Mouse (Mus musculus) forebrain, embryonic 13.5 days (tissue): ENCODE measurements around the gene Gng5. TPM values are rescaled to one million over a fixed set of nuclear protein-coding genes. Genes with fewer than 3 reads are reported as not detected.

Experiments used
- ATAC-seq: fragments of 200-750 bp; cut with Nextera tagmentation; 2 replicates; pipeline ENCODE4 v1.8.0; 2017
- H3K27ac ChIP-seq: fragments of 300-500 bp; sonication (generic); 2 replicates; pipeline ENCODE4 v1.5.1; 2015; ENCODE audit warnings: inconsistent platforms, mild to moderate bottlenecking, moderate library complexity
- H3K27me3 ChIP-seq: fragments of 300-500 bp; sonication (generic); 2 replicates; pipeline ENCODE4 v1.6.1; 2015; ENCODE audit warnings: mild to moderate bottlenecking, inconsistent platforms
- H3K36me3 ChIP-seq: fragments of 300-500 bp; sonication (generic); 2 replicates; pipeline ENCODE4 v1.6.1; 2015; ENCODE audit warnings: mild to moderate bottlenecking, inconsistent platforms; ENCODE audit not compliant: poor library complexity, severe bottlenecking
- H3K4me1 ChIP-seq: fragments of 300-500 bp; sonication (generic); 2 replicates; pipeline ENCODE4 v1.6.1; 2015; ENCODE audit warnings: inconsistent platforms
- H3K4me2 ChIP-seq: fragments of 300-500 bp; sonication (generic); 2 replicates; pipeline ENCODE4 v1.6.1; 2015; ENCODE audit warnings: inconsistent platforms, mild to moderate bottlenecking, moderate library complexity
- H3K4me3 ChIP-seq: fragments of 300-500 bp; sonication (generic); 2 replicates; pipeline ENCODE4 v1.5.1; 2015; ENCODE audit warnings: mild to moderate bottlenecking, inconsistent platforms
- H3K9ac ChIP-seq: fragments of 300-500 bp; sonication (generic); 2 replicates; pipeline ENCODE4 v1.6.1; 2015; ENCODE audit warnings: mild to moderate bottlenecking, inconsistent platforms
- H3K9me3 ChIP-seq: fragments of 300-500 bp; sonication (generic); replicated peaks from 2 replicates; pipeline ENCODE4 v1.6.1; 2016; ENCODE audit warnings: inconsistent platforms
- WGBS: fragments of 180-500 bp; shearing (Covaris S2); methylation state at CpG from one replicate; pipeline ENCODE4 v1.1.7; 2015; 5-methylcytosine and 5-hydroxymethylcytosine counted together
- polyA plus RNA-seq: library from polyadenylated mRNA; unstranded; fragments of >200 nt; fragmentation: Nextera tagmentation; extraction: Ambion mirVana; gene quantifications from 2 replicates; pipeline ENCODE4 v1.2.1, GENCODE M21; 2015

Gene Gng5
- 754 and 826 TPM in 2 replicates for polyA plus RNA-seq

- H3K36me3 ChIP-seq = peaks cover 13% of the 10 kb centered on the region
- no peaks in the 10 kb centered on the region for H3K27me3 ChIP-seq
- peak within 1 kb of the TSS; percentile 89 for H3K9ac ChIP-seq
- H3K4me3 ChIP-seq = peak within 1 kb of the TSS; percentile 84
- ATAC-seq = peak; percentile 93
- peak within 1 kb of the TSS; percentile 71 for H3K4me2 ChIP-seq
- H3K9me3 ChIP-seq = no peaks in the 10 kb centered on the region
- peak within 1 kb of the TSS; percentile 75 for H3K27ac ChIP-seq
- peaks cover 21% of the 10 kb centered on the region for H3K4me1 ChIP-seq
- WGBS = under 1% methylated on average over 53 of the region's 88 CpGs
These were observed at the start of gene Gng5, which contains the start of gene Spata1 for GRCm38 (mm10) chr3:146499431-146500002. TSS of gene Gng5 (plus strand) at chr3:146499807. TSS of gene Spata1 (minus strand) at chr3:146499753.

- no peaks in the 10 kb centered on the region for H3K27me3 ChIP-seq
- H3K4me1 ChIP-seq = peaks cover 10% of the 10 kb centered on the region
- peak overlapping the region; percentile 73 for H3K9ac ChIP-seq
- WGBS = under 1% methylated on average over 29 of the region's 29 CpGs
- peaks cover 8% of the 10 kb centered on the region for H3K36me3 ChIP-seq
- H3K4me3 ChIP-seq = peak overlapping the region; percentile 54
- peak; percentile 99 for ATAC-seq
- peak overlapping the region; percentile 72 for H3K4me2 ChIP-seq
- H3K27ac ChIP-seq = peak overlapping the region; percentile 49
- H3K9me3 ChIP-seq = no peaks in the 10 kb centered on the region
These were observed 49.2 kb upstream of the Gng5 start for GRCm38 (mm10) chr3:146450371-146450841.

- H3K27me3 ChIP-seq = no peaks in the 10 kb centered on the region
- H3K4me1 ChIP-seq = peaks cover 10% of the 10 kb centered on the region
- no peaks in the 10 kb centered on the region for H3K9me3 ChIP-seq
- H3K27ac ChIP-seq = no peak overlapping the region
- no peak overlapping the region for H3K4me2 ChIP-seq
- 78% methylated on average over 5 of the region's 5 CpGs for WGBS
- H3K36me3 ChIP-seq = no peaks in the 10 kb centered on the region
- H3K4me3 ChIP-seq = no peak overlapping the region
- H3K9ac ChIP-seq = no peak overlapping the region
- no peak for ATAC-seq
These were observed 48.2 kb upstream of the Gng5 start for GRCm38 (mm10) chr3:146451375-146451774.

- H3K27ac ChIP-seq = no peak overlapping the region
- H3K9ac ChIP-seq = no peak overlapping the region
- H3K9me3 ChIP-seq = no peaks in the 10 kb centered on the region
- H3K27me3 ChIP-seq = no peaks in the 10 kb centered on the region
- ATAC-seq = no peak
- WGBS = 65% methylated on average over 2 of the region's 2 CpGs
- no peaks in the 10 kb centered on the region for H3K36me3 ChIP-seq
- no peaks in the 10 kb centered on the region for H3K4me1 ChIP-seq
- no peak overlapping the region for H3K4me2 ChIP-seq
- no peak overlapping the region for H3K4me3 ChIP-seq
These were observed 36.7 kb upstream of the Gng5 start for GRCm38 (mm10) chr3:146462939-146463338.

- no peak overlapping the region for H3K27ac ChIP-seq
- H3K4me1 ChIP-seq = no peaks in the 10 kb centered on the region
- no peaks in the 10 kb centered on the region for H3K27me3 ChIP-seq
- H3K36me3 ChIP-seq = no peaks in the 10 kb centered on the region
- H3K4me2 ChIP-seq = no peak overlapping the region
- H3K4me3 ChIP-seq = no peak overlapping the region
- H3K9me3 ChIP-seq = no peaks in the 10 kb centered on the region
- H3K9ac ChIP-seq = no peak overlapping the region
- 88% methylated on average over 2 of the region's 2 CpGs for WGBS
- ATAC-seq = no peak
These were observed 30.4 kb upstream of the Gng5 start for GRCm38 (mm10) chr3:146469226-146469625.

- H3K36me3 ChIP-seq = no peaks in the 10 kb centered on the region
- H3K9me3 ChIP-seq = no peaks in the 10 kb centered on the region
- no peak overlapping the region for H3K9ac ChIP-seq
- 73% methylated on average over 4 of the region's 4 CpGs for WGBS
- no peak overlapping the region for H3K4me2 ChIP-seq
- H3K4me3 ChIP-seq = no peak overlapping the region
- no peak overlapping the region for H3K27ac ChIP-seq
- H3K27me3 ChIP-seq = no peaks in the 10 kb centered on the region
- ATAC-seq = no peak
- no peaks in the 10 kb centered on the region for H3K4me1 ChIP-seq
These were observed 26.9 kb upstream of the Gng5 start for GRCm38 (mm10) chr3:146472657-146473056.

- H3K36me3 ChIP-seq = no peaks in the 10 kb centered on the region
- no peak overlapping the region for H3K4me3 ChIP-seq
- no peaks in the 10 kb centered on the region for H3K4me1 ChIP-seq
- no peak overlapping the region for H3K27ac ChIP-seq
- no peak overlapping the region for H3K4me2 ChIP-seq
- H3K9me3 ChIP-seq = no peaks in the 10 kb centered on the region
- no peak overlapping the region for H3K9ac ChIP-seq
- no peak for ATAC-seq
- no peaks in the 10 kb centered on the region for H3K27me3 ChIP-seq
These were observed 25.9 kb upstream of the Gng5 start for GRCm38 (mm10) chr3:146473741-146474140.

- H3K27ac ChIP-seq = no peak overlapping the region
These were observed 25.2 kb upstream of the Gng5 start for GRCm38 (mm10) chr3:146474428-146474827.

GRCm38 (mm10) chr3:146482044-146482443 is 17.6 kb upstream of the Gng5 start:
- WGBS = 77% methylated on average over 2 of the region's 2 CpGs
- ATAC-seq = no peak
- Histone ChIP-seq H3K4me2 (no peak overlapping the region), H3K4me1 (no peaks in the 10 kb centered on the region), H3K27me3 (no peaks in the 10 kb centered on the region), H3K27ac (no peak overlapping the region), H3K9ac (no peak overlapping the region), H3K36me3 (no peaks in the 10 kb centered on the region), H3K4me3 (no peak overlapping the region), H3K9me3 (no peaks in the 10 kb centered on the region)

More at GRCm38 (mm10) chr3:146474428-146474827, 25.2 kb upstream of the Gng5 start:
- ATAC-seq = no peak
- no peak overlapping the region for H3K4me3 ChIP-seq
- WGBS = 91% methylated on average over 3 of the region's 3 CpGs
- no peaks in the 10 kb centered on the region for H3K36me3 ChIP-seq
- H3K27me3 ChIP-seq = no peaks in the 10 kb centered on the region
- H3K4me1 ChIP-seq = no peaks in the 10 kb centered on the region
- no peak overlapping the region for H3K4me2 ChIP-seq
- no peaks in the 10 kb centered on the region for H3K9me3 ChIP-seq
- no peak overlapping the region for H3K9ac ChIP-seq

GRCm38 (mm10) chr3:146486464-146486863 is 13.1 kb upstream of the Gng5 start:
- ATAC-seq = no peak
- WGBS = 86% methylated on average over 4 of the region's 4 CpGs
- no peak overlapping the region for H3K9ac ChIP-seq

GRCm38 (mm10) chr3:146494941-146495340 is 4.7 kb upstream of the Gng5 start:
- H3K27ac ChIP-seq = no peak overlapping the region
- WGBS = 27% methylated on average over 8 of the region's 8 CpGs
- H3K9me3 ChIP-seq = no peaks in the 10 kb centered on the region
- no peak overlapping the region for H3K4me2 ChIP-seq
- ATAC-seq = no peak
- H3K4me1 ChIP-seq = no peaks in the 10 kb centered on the region
- H3K9ac ChIP-seq = no peak overlapping the region
- no peaks in the 10 kb centered on the region for H3K36me3 ChIP-seq
- no peak overlapping the region for H3K4me3 ChIP-seq
- no peaks in the 10 kb centered on the region for H3K27me3 ChIP-seq

More at GRCm38 (mm10) chr3:146486464-146486863, 13.1 kb upstream of the Gng5 start:
- Histone ChIP-seq H3K27ac (no peak overlapping the region), H3K36me3 (no peaks in the 10 kb centered on the region), H3K27me3 (no peaks in the 10 kb centered on the region), H3K9me3 (no peaks in the 10 kb centered on the region), H3K4me3 (no peak overlapping the region), H3K4me2 (no peak overlapping the region), H3K4me1 (no peaks in the 10 kb centered on the region)

GRCm38 (mm10) chr3:146498989-146499388 is 618 bp upstream of the Gng5 start:
- Histone ChIP-seq H3K27ac (peak overlapping the region; percentile 44; the same call in 1 of the 2 replicates), H3K4me2 (peak overlapping the region; percentile 71), H3K4me1 (peaks cover 21% of the 10 kb centered on the region), H3K9me3 (no peaks in the 10 kb centered on the region), H3K27me3 (no peaks in the 10 kb centered on the region), H3K9ac (peak overlapping the region; percentile 89), H3K36me3 (peaks cover 8% of the 10 kb centered on the region), H3K4me3 (peak overlapping the region; percentile 84)
- WGBS = 5% methylated on average over 13 of the region's 13 CpGs
- ATAC-seq = no peak
